15 mouse cellular contexts compared by ENCODE assay signal in genomic region chr11:76699626-76700025, GRCm38 (mm10). TPM values are rescaled to one million over a fixed set of nuclear protein-coding genes. Genes with fewer than 3 reads are reported as not detected.
A peak's percentile ranks its signal among the peaks of the same experiment; 100 is the strongest.
DNase-seq lines count a peak whose midpoint lies in the region; ATAC-seq and TF ChIP-seq lines count a peak whose summit lies in the region.
"Had no signal": no experiment of that assay in that cellular context is flagged by ENCODE, and none has a peak within 500 bp of the region (broad histone marks: within the 10 kb centered on the region; RNA-seq: fewer than 3 reads in every experiment).

No protein-coding gene starts in this region.

- peaks cover 22% of the 10 kb centered on the region; the same call in 1 of the 2 replicates for H3K27me3 ChIP-seq in heart, embryonic 10.5 days (ENCODE audit: insufficient read depth, poor library complexity, severe bottlenecking)
- no peaks in the 10 kb centered on the region for H3K27me3 ChIP-seq in lung, postnatal 0 days (replicated peaks; ENCODE audit: insufficient read depth, low read length)
- no peaks in the 10 kb centered on the region for H3K27me3 ChIP-seq in intestine, embryonic 15.5 days (replicated peaks)
- no peaks in the 10 kb centered on the region for H3K27me3 ChIP-seq in small intestine, adult 2 months (ENCODE audit: control insufficient read depth, insufficient read depth, low read length)
- H3K27me3 ChIP-seq: forebrain, embryonic 12.5 days; neural tube, embryonic 13.5 days had no signal

- no peak for TF ChIP-seq POLR2A in small intestine, adult 2 months (IDR thresholded peaks at IDR 0.05; ENCODE audit: low read depth, low read length)

- H3K4me3 ChIP-seq in heart, embryonic 10.5 days, result peak overlapping the region; percentile 25
- H3K4me3 ChIP-seq in lung, postnatal 0 days (ENCODE audit: low read depth, low read length), result no peak overlapping the region
- H3K4me3 ChIP-seq in intestine, embryonic 15.5 days (replicated peaks), result no peak overlapping the region
- H3K4me3 ChIP-seq in small intestine, adult 2 months (ENCODE audit: low read depth, low read length), result peak overlapping the region; percentile 36
- H3K4me3 ChIP-seq: forebrain, embryonic 12.5 days; neural tube, embryonic 13.5 days had no signal

- intact Hi-C loops in heart, postnatal 36 days (cut with DNase I), result no loop called here

- no peak for TF ChIP-seq CTCF in lung, postnatal 0 days (IDR thresholded peaks at IDR 0.05)
- TF ChIP-seq CTCF in small intestine, adult 2 months (IDR thresholded peaks at IDR 0.05; ENCODE audit: extremely low read depth, insufficient read length, insufficient replicate concordance, low read depth, low read length), result no peak

- no peak for TF ChIP-seq EP300 in lung, postnatal 0 days (IDR thresholded peaks at IDR 0.05)

- H3K4me1 ChIP-seq in heart, embryonic 10.5 days, result peaks cover 9% of the 10 kb centered on the region; the same call in 1 of the 2 replicates
- H3K4me1 ChIP-seq in lung, postnatal 0 days (ENCODE audit: insufficient read depth, low read depth, low read length), result no peaks in the 10 kb centered on the region
- H3K4me1 ChIP-seq in intestine, embryonic 15.5 days (replicated peaks), result no peaks in the 10 kb centered on the region
- H3K4me1 ChIP-seq in small intestine, adult 2 months (ENCODE audit: control insufficient read depth, insufficient read depth, insufficient read length, low read length), result no peaks in the 10 kb centered on the region; the same call in 1 of the 2 replicates
- H3K4me1 ChIP-seq: forebrain, embryonic 12.5 days; neural tube, embryonic 13.5 days had no signal

- no peaks in the 10 kb centered on the region for H3K36me3 ChIP-seq in heart, embryonic 10.5 days
- H3K36me3 ChIP-seq in lung, postnatal 0 days (ENCODE audit: insufficient read depth, low read length), result no peaks in the 10 kb centered on the region
- no peaks in the 10 kb centered on the region for H3K36me3 ChIP-seq in intestine, embryonic 15.5 days
- H3K36me3 ChIP-seq in small intestine, adult 2 months (ENCODE audit: control insufficient read depth, insufficient read depth, low read length), result no peaks in the 10 kb centered on the region
- H3K36me3 ChIP-seq: forebrain, embryonic 12.5 days; neural tube, embryonic 13.5 days had no signal

- WGBS in heart, embryonic 10.5 days, result 49% methylated on average over 9 of the region's 9 CpGs
- 48% methylated on average over 7 of the region's 9 CpGs for WGBS in lung, postnatal 0 days
- 56% methylated on average over 8 of the region's 9 CpGs for WGBS in intestine, embryonic 15.5 days
- 24% methylated on average over 7 of the region's 9 CpGs for WGBS in small intestine, adult 2 months

- H3K9ac ChIP-seq in lung, postnatal 0 days (replicated peaks; ENCODE audit: low read depth), result no peak overlapping the region
- no peak overlapping the region for H3K9ac ChIP-seq in intestine, embryonic 15.5 days
- H3K9ac ChIP-seq: forebrain, embryonic 12.5 days; neural tube, embryonic 13.5 days had no signal

- no peak overlapping the region for H3K4me2 ChIP-seq in lung, postnatal 0 days (replicated peaks; ENCODE audit: low read depth, low read length)
- H3K4me2 ChIP-seq in intestine, embryonic 15.5 days (replicated peaks), result peak overlapping the region; percentile 38
- H3K4me2 ChIP-seq: forebrain, embryonic 12.5 days had no signal

- no peak for ATAC-seq in lung, postnatal 0 days
- ATAC-seq in intestine, embryonic 15.5 days, result no peak

- no peak overlapping the region for H3K27ac ChIP-seq in heart, embryonic 10.5 days
- H3K27ac ChIP-seq in lung, postnatal 0 days (ENCODE audit: low read length), result no peak overlapping the region
- H3K27ac ChIP-seq in intestine, embryonic 15.5 days, result no peak overlapping the region
- no peak overlapping the region for H3K27ac ChIP-seq in small intestine, adult 2 months (ENCODE audit: insufficient read depth, low read depth, low read length)
- H3K27ac ChIP-seq: forebrain, embryonic 12.5 days; neural tube, embryonic 13.5 days had no signal

- no peaks in the 10 kb centered on the region for H3K9me3 ChIP-seq in heart, embryonic 10.5 days
- H3K9me3 ChIP-seq in lung, postnatal 0 days (ENCODE audit: low read length), result no peaks in the 10 kb centered on the region
- no peaks in the 10 kb centered on the region for H3K9me3 ChIP-seq in intestine, embryonic 15.5 days
- H3K9me3 ChIP-seq: forebrain, embryonic 12.5 days; neural tube, embryonic 13.5 days had no signal

- no peak for DNase-seq in heart, embryonic 10.5 days (ENCODE audit: low spot score)
- DNase-seq in heart, postnatal 36 days, result no peak
- DNase-seq in lung, postnatal 0 days (ENCODE audit: low spot score), result peak; percentile 36
- no peak for DNase-seq in lung, postnatal 10 days
- no peak for DNase-seq in c-Kit-positive CD71-positive TER-119-positive erythroid progenitor cells, embryonic 14.5 days (ENCODE audit: low spot score)
- no peak for DNase-seq in cerebellum, postnatal 36 days
- DNase-seq: adrenal gland, postnatal 10 days; gastrocnemius, postnatal 14 days; kidney, adult 2 months; thymus, adult 2 months had no signal

RNA-seq across cellular contexts. Expression of gene Trarg1, which starts 20.0 kb away (rescaled TPM):
- polyA plus RNA-seq in heart, embryonic 10.5 days (2016; fragmentation: Nextera tagmentation; extraction: Ambion mirVana), result 0.04 TPM in 1 of 2 replicates, not detected in the other
- 1 to 10 TPM; 4.6 TPM for total RNA-seq in heart, postnatal 36 days (2021)
- polyA plus RNA-seq in lung, postnatal 0 days (2015; fragmentation: Nextera tagmentation; extraction: Ambion mirVana), result 4.7 and 7.1 TPM in 2 replicates
- polyA plus RNA-seq in intestine, embryonic 15.5 days (2015; fragmentation: Nextera tagmentation; extraction: Ambion mirVana), result 0.35 and 0.64 TPM in 2 replicates
- polyA plus RNA-seq in small intestine, adult 2 months (2012; rRNA removed), result 0.29 and 0.47 TPM in 2 replicates
- total RNA-seq: megakaryocyte-erythroid progenitor cell, adult 5-6 weeks had no signal
- polyA plus RNA-seq: forebrain, embryonic 12.5 days had no signal

RNA-seq across cellular contexts. Expression of gene Bhlha9, which starts 27.4 kb away (rescaled TPM):
- 0.31 and 2.1 TPM in 2 replicates for polyA plus RNA-seq in heart, embryonic 10.5 days (2016; fragmentation: Nextera tagmentation; extraction: Ambion mirVana)
- not detected for total RNA-seq in heart, postnatal 36 days (2021)
- polyA plus RNA-seq in lung, postnatal 0 days (2015; fragmentation: Nextera tagmentation; extraction: Ambion mirVana), result not detected in 2 replicates
- polyA plus RNA-seq in intestine, embryonic 15.5 days (2015; fragmentation: Nextera tagmentation; extraction: Ambion mirVana), result 0.14 and 0.19 TPM in 2 replicates
- polyA plus RNA-seq in small intestine, adult 2 months (2012; rRNA removed), result not detected in 2 replicates
- total RNA-seq: gastrocnemius, postnatal 14 days; megakaryocyte-erythroid progenitor cell, adult 5-6 weeks had no signal
- polyA plus RNA-seq: forebrain, embryonic 12.5 days; kidney, adult 2 months; thymus, adult 2 months had no signal

Comparison
In these comparisons a context has a peak if more than half of its experiments do, and no peak if none do; other contexts are left out.
1. H3K4me3 ChIP-seq: peak in heart, embryonic 10.5 days (single experiment) and small intestine, adult 2 months (single experiment); none in lung, postnatal 0 days (single experiment) and intestine, embryonic 15.5 days (single experiment).